Mouse (Mus musculus): ENCODE data around the gene AI837181.

AI837181 gene

GRCm38 (mm10) chr19:5471846-5472245 lies 46.9 kb downstream of the AI837181 start:
- DNase-seq (ENCODE audit: low read depth, low spot score) = no peak

GRCm38 (mm10) chr19:5472857-5473256 lies 47.9 kb downstream of the AI837181 start:
- no peak for DNase-seq (ENCODE audit: low read depth, low spot score)

- DNase-seq (ENCODE audit: low read depth, low spot score) = no peak
Observed at GRCm38 (mm10) chr19:5473720-5474119, 48.8 kb downstream of the AI837181 start, which contains the start of gene Efemp2. TSS of gene Efemp2 (plus strand) at chr19:5473954.

GRCm38 (mm10) chr19:5474281-5475068 lies 49.5 kb downstream of the AI837181 start:
- no peak for DNase-seq (ENCODE audit: low read depth, low spot score)

- DNase-seq (ENCODE audit: low read depth, low spot score) = no peak
Observed at GRCm38 (mm10) chr19:5475069-5475714, 50.2 kb downstream of the AI837181 start.
